Mouse (Mus musculus): ENCODE measurements around the gene Ecd. TPM values are rescaled to one million over a fixed set of nuclear protein-coding genes. Genes with fewer than 3 reads are reported as not detected.
"Not testable (repeated sequence)": the region's sequence is repeated elsewhere in the genome, so short reads cannot be mapped to it uniquely, and the experiment has no call there.

Gene Ecd
- polyA plus RNA-seq, 1 experiment from 2014 or later, result 25.3 TPM

GRCm38 (mm10) chr14:20368271-20368670, 20.4 kb upstream of the Ecd start:
- H3K36me3 ChIP-seq (ENCODE audit: inconsistent target), result peaks cover 12% of the 10 kb centered on the region; the same call in 1 of the 2 replicates
- WGBS (ENCODE audit: missing documents), result 94% methylated on average over 2 of the region's 3 CpGs

GRCm38 (mm10) chr14:20363230-20363629, 15.3 kb upstream of the Ecd start:
- H3K4me3 ChIP-seq (ENCODE audit: inconsistent target), result no peak overlapping the region
- no peaks in the 10 kb centered on the region for H3K79me2 ChIP-seq (ENCODE audit: inconsistent target)
- WGBS (ENCODE audit: missing documents), result 52% methylated on average over 4 of the region's 4 CpGs
- no peak overlapping the region for H3K27ac ChIP-seq
- peaks cover 31% of the 10 kb centered on the region; the same call in 1 of the 2 replicates for H3K36me3 ChIP-seq (ENCODE audit: inconsistent target)

More at GRCm38 (mm10) chr14:20368271-20368670, 20.4 kb upstream of the Ecd start:
- H3K27ac ChIP-seq, result no peak overlapping the region
- no peak overlapping the region for H3K4me3 ChIP-seq (ENCODE audit: inconsistent target)
- H3K79me2 ChIP-seq (ENCODE audit: inconsistent target), result no peaks in the 10 kb centered on the region

DNA sequence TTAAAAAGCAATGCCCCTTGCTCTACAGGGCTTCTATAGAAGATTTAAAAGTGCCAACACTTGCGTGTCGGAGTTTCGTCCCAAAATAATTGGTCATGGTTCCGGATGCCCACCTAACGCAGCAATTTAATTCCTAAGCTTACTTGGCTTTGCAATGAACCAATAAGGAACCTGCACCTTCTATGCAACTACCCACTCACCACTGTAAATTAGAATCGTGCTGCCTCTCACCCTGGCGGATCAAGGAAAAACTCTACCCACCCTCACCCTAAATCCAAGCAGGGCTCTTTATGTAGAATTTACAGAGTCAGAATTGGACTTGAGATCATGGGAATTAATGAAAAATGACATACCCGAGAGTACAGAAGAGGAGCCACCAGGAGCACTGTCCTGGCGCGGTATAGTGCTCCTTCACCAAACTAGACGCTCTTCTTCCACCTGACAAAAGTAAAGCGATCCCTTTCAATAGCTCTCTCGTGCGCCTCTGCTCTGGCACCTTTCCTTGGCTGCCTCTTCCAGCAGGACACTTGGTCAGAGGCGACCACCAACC, 405 bp downstream of the Ecd start:
- WGBS (ENCODE audit: missing documents), result 3% methylated on average over 15 of the region's 15 CpGs
- peaks cover 51% of the 10 kb centered on the region for H3K79me2 ChIP-seq (ENCODE audit: inconsistent target)
- peak overlapping the region; percentile 90 for H3K4me3 ChIP-seq (ENCODE audit: inconsistent target)
- peak overlapping the region; percentile 58 for H3K27ac ChIP-seq
- H3K36me3 ChIP-seq (ENCODE audit: inconsistent target), result 0 out of 2 replicates have a peak, but pooled peaks cover 16% of the 10 kb centered on the region

DNA sequence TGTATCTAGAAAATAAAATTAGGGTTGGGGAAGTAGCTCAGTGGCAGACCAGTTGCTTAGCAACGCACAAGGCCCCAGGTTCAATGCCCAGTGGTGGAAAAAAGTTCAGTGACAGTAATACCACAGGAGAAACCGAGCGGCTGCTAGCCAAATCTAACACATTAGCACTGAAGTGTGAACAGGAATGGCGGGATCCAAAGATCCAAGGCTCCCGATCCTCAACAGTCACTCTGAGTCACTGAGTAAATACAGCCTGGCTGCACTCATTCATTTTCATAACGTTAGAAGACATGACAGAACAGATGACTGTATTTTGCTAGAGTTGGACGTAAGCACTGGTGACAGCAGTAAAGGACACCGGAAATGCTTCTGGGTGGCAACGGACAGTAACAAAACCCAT, 2.0 kb downstream of the Ecd start:
- 94% methylated on average over 9 of the region's 9 CpGs for WGBS (ENCODE audit: missing documents)
- peaks cover 27% of the 10 kb centered on the region; the same call in 1 of the 2 replicates for H3K36me3 ChIP-seq (ENCODE audit: inconsistent target)
- no peak overlapping the region for H3K27ac ChIP-seq
- no peak overlapping the region for H3K4me3 ChIP-seq (ENCODE audit: inconsistent target)
- peaks cover 51% of the 10 kb centered on the region for H3K79me2 ChIP-seq (ENCODE audit: inconsistent target)

DNA sequence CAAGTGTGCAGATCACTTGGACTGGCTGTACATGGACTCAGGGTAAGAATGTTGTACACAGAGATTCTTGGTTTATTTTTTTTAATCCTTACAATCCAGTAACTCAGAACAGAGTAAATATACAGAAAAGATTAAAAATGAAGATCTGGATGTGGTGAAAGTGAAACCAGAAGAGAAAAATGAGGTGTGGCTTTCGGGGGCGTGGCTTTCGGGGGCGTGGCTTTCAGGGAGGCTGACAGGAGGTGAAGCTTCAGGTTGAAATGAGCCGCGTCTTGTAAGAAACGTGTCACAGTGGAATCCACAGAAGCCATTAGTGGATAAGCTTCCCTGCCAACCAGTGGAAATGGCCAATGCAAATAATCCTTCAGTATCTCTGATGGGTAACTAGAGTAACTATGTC, 7.1 kb downstream of the Ecd start:
- H3K79me2 ChIP-seq (ENCODE audit: inconsistent target), result peaks cover 17% of the 10 kb centered on the region
- WGBS (ENCODE audit: missing documents), result 80% methylated on average over 7 of the region's 7 CpGs
- no peak overlapping the region for H3K4me3 ChIP-seq (ENCODE audit: inconsistent target)
- H3K36me3 ChIP-seq (ENCODE audit: inconsistent target), result peaks cover 47% of the 10 kb centered on the region
- no peak overlapping the region for H3K27ac ChIP-seq

GRCm38 (mm10) chr14:20340149-20340548, 7.8 kb downstream of the Ecd start:
- Histone ChIP-seq H3K27ac (no peak overlapping the region), H3K4me3 (ENCODE audit: inconsistent target) (no peak overlapping the region), H3K36me3 (ENCODE audit: inconsistent target) (peaks cover 51% of the 10 kb centered on the region), H3K79me2 (ENCODE audit: inconsistent target) (peaks cover 9% of the 10 kb centered on the region)
- 87% methylated on average over 8 of the region's 8 CpGs for WGBS (ENCODE audit: missing documents)

GRCm38 (mm10) chr14:20339415-20339814, 8.5 kb downstream of the Ecd start:
- H3K79me2 ChIP-seq (ENCODE audit: inconsistent target), result peaks cover 2% of the 10 kb centered on the region; the same call in 1 of the 2 replicates
- no peak overlapping the region for H3K27ac ChIP-seq
- H3K4me3 ChIP-seq (ENCODE audit: inconsistent target), result no peak overlapping the region
- H3K36me3 ChIP-seq (ENCODE audit: inconsistent target), result peaks cover 48% of the 10 kb centered on the region
- 91% methylated on average over 5 of the region's 5 CpGs for WGBS (ENCODE audit: missing documents)

GRCm38 (mm10) chr14:20331316-20331715, 16.6 kb downstream of the Ecd start:
- peaks cover 75% of the 10 kb centered on the region for H3K36me3 ChIP-seq (ENCODE audit: inconsistent target)
- H3K79me2 ChIP-seq (ENCODE audit: inconsistent target), result no peaks in the 10 kb centered on the region
- no peak overlapping the region for H3K4me3 ChIP-seq (ENCODE audit: inconsistent target)
- 98% methylated on average over 4 of the region's 4 CpGs for WGBS (ENCODE audit: missing documents)
- no peak overlapping the region for H3K27ac ChIP-seq

DNA sequence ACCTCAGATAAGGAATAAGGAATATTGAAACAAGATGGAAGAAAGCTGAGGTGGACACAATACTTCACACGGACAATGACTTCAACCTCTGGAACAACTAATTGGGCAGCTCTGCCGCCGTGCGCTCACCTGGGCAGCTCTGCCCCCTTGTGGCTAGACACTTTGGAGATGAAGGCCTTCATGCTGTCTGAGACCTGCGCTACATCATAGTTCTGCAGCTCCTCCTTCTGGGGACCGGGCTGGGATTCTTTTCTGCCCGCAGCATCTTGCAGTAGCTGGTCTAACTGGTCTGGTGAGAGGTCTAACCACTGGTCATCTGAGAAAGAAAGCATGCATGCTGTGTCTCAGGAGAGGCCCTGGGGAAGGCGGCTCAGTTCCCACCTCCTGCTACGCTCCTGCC, 19.4 kb downstream of the Ecd start:
- peaks cover 61% of the 10 kb centered on the region for H3K36me3 ChIP-seq (ENCODE audit: inconsistent target)
- no peaks in the 10 kb centered on the region for H3K79me2 ChIP-seq (ENCODE audit: inconsistent target)
- no peak overlapping the region for H3K4me3 ChIP-seq (ENCODE audit: inconsistent target)
- 94% methylated on average over 9 of the region's 9 CpGs for WGBS (ENCODE audit: missing documents)
- no peak overlapping the region for H3K27ac ChIP-seq

DNA sequence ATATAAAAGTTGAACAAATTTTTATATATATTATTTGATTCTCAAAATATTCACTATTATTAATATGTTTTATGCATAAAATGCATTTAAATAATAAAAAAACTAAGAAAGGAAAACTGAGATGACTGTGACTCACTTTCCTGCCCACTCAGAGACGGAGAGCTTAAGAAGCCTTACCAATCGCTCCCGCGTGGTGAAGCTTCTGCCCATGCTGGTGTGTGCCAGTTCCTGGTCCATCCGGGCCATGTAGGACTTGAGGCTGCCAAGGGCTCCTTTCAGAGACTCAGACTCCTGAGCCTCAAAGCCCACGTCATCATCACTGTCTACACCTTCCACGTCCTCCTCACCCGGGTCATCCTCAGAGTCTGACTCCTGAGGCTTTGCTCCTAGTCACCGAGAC, 23.7 kb downstream of the Ecd start:
- 96% methylated on average over 9 of the region's 9 CpGs for WGBS (ENCODE audit: missing documents)
- no peak overlapping the region for H3K27ac ChIP-seq
- peaks cover 43% of the 10 kb centered on the region for H3K36me3 ChIP-seq (ENCODE audit: inconsistent target)
- H3K4me3 ChIP-seq (ENCODE audit: inconsistent target), result no peak overlapping the region
- no peaks in the 10 kb centered on the region for H3K79me2 ChIP-seq (ENCODE audit: inconsistent target)

DNA sequence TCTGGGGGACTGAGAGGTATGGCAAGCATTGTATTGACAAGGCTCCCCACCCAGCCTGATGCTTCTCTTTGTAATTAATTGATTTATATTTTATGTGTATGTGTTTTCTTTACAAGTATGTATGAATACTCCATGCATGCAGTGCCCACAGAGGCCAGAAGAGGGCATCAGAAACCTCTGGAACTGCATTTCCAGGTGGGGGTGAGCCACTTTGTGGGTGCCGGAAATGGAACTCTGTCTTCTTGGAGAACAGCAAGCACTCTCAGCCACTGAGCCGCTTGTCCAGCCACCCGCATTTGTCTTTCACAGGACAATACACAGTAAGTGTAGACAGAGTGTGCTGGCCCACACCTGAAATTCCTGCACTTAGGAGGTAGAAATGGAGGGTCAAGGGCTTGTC, 28.5 kb downstream of the Ecd start:
- Histone ChIP-seq H3K4me3 (ENCODE audit: inconsistent target) (no peak overlapping the region), H3K79me2 (ENCODE audit: inconsistent target) (no peaks in the 10 kb centered on the region), H3K36me3 (ENCODE audit: inconsistent target) (peaks cover 40% of the 10 kb centered on the region), H3K27ac (no peak overlapping the region)
- 87% methylated on average over 3 of the region's 3 CpGs for whole genome bisulfite sequencing (ENCODE audit: missing documents)

- no peak overlapping the region for H3K4me3 ChIP-seq (ENCODE audit: inconsistent target)
- no peak overlapping the region for H3K27ac ChIP-seq
- H3K79me2 ChIP-seq (ENCODE audit: inconsistent target), result no peaks in the 10 kb centered on the region
- peaks cover 65% of the 10 kb centered on the region for H3K36me3 ChIP-seq (ENCODE audit: inconsistent target)
- 86% methylated on average over 1 of the region's 1 CpGs for WGBS (ENCODE audit: missing documents)
Measured at GRCm38 (mm10) chr14:20315137-20315536, 32.8 kb downstream of the Ecd start.

DNA sequence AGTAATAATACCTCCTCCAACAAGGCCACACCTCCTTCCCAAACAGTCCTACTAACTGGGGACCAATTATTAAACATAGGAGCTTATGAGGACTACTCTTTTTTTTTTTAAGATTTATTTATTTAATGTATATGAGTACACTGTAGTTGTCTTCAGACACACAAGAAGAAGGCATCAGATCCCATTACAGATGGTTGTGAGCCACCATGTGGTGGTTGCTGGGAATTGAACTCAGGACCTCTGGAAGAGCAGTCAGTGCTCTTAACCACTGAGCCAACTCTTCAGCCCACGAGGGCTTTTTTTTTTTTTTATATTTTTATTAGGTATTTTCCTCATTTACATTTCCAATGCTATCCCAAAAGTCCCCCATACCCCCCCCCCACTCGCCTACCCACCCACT, 42.8 kb downstream of the Ecd start:
- H3K4me3 ChIP-seq (ENCODE audit: inconsistent target); H3K27ac ChIP-seq: not testable (repeated sequence)
- WGBS (ENCODE audit: missing documents), result 25% methylated on average over 1 of the region's 2 CpGs
- Histone ChIP-seq H3K36me3 (ENCODE audit: inconsistent target) (peaks cover 45% of the 10 kb centered on the region), H3K79me2 (ENCODE audit: inconsistent target) (peaks cover 15% of the 10 kb centered on the region; the same call in 1 of the 2 replicates)

DNA sequence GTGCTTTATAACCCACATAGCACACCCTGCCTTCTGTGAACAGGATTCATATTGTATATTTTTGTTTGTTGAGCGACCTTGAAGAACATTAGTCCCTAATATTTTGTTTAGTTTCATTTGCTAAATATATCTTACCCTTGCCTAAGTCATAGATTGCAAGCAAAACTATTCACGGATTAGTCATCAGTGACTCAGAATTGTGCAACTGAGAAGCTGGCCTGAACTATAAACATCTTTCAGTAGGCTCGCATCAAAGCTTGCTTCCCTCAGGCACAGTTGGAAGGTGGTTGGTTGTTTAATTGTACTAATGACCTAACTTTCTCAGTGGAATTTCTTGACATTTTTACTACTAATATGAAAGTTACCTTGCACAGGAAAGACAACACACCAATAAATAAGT, 49.8 kb downstream of the Ecd start:
- peak overlapping the region; percentile 43 for H3K27ac ChIP-seq
- H3K79me2 ChIP-seq (ENCODE audit: inconsistent target), result peaks cover 65% of the 10 kb centered on the region
- WGBS (ENCODE audit: missing documents), result 12% methylated on average over 3 of the region's 3 CpGs
- H3K4me3 ChIP-seq (ENCODE audit: inconsistent target), result peak overlapping the region; percentile 7; the same call in 1 of the 2 replicates
- no peaks in the 10 kb centered on the region for H3K36me3 ChIP-seq (ENCODE audit: inconsistent target)

GRCm38 (mm10) chr14:20297616-20298015, 50.3 kb downstream of the Ecd start:
- H3K79me2 ChIP-seq (ENCODE audit: inconsistent target), result peaks cover 65% of the 10 kb centered on the region
- WGBS (ENCODE audit: missing documents), result 97% methylated on average over 3 of the region's 3 CpGs
- no peaks in the 10 kb centered on the region for H3K36me3 ChIP-seq (ENCODE audit: inconsistent target)
- H3K4me3 ChIP-seq (ENCODE audit: inconsistent target), result peak overlapping the region; percentile 7; the same call in 1 of the 2 replicates
- H3K27ac ChIP-seq, result peak overlapping the region; percentile 43

DNA sequence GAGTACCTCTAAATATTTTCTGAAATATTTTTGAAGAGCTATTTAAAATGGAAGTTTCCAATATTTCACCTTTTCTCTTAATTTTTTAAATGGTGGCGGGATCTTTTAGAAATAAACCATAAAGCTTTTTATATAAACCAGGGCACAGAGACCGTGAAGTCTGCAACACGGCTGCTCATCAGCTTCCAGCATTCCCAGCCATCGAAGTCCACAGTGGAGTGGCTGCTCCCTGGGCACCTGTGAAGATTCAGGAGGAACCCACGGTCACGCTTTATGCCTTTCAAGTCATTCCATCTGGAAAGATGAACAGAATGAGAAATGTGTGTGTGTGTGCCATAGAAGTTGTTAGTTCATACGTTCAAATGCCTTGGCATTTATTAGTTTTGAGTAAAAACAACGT, 53.0 kb downstream of the Ecd start:
- Histone ChIP-seq H3K79me2 (ENCODE audit: inconsistent target) (peaks cover 49% of the 10 kb centered on the region), H3K27ac (peak overlapping the region; percentile 37; the same call in 1 of the 2 replicates), H3K36me3 (ENCODE audit: inconsistent target) (no peaks in the 10 kb centered on the region), H3K4me3 (ENCODE audit: inconsistent target) (peak overlapping the region; percentile 69)
- WGBS (ENCODE audit: missing documents), result 50% methylated on average over 8 of the region's 8 CpGs
